Mouse (Mus musculus): Measurements from ENCODE around the gene Hist1h3d.
"Not testable (repeated sequence)": the region's sequence is repeated elsewhere in the genome, so short reads cannot be mapped to it uniquely, and the experiment has no call there.

- not testable (repeated sequence) for TF ChIP-seq CTCF (IDR thresholded peaks at IDR 0.05; ENCODE audit: low read depth, low read length); GATA1 (IDR thresholded peaks at IDR 0.05; ENCODE audit: borderline replicate concordance, low read length); TAL1 (conservative IDR thresholded peaks at IDR 0.05; ENCODE audit: low read depth, low read length); GATA2 (IDR thresholded peaks at IDR 0.05; ENCODE audit: borderline replicate concordance, low read depth, low read length)
- TF ChIP-seq POLR2AphosphoS5 (IDR thresholded peaks at IDR 0.05; ENCODE audit: insufficient replicate concordance, low read depth, low read length) = peak; percentile 99
Measured at GRCm38 (mm10) chr13:23585442-23586098, 10.0 kb downstream of the Hist1h3d start.
